Mouse (Mus musculus): ENCODE measurements around the gene Atrn. TPM values are rescaled to one million over a fixed set of nuclear protein-coding genes. Genes with fewer than 3 reads are reported as not detected.

Gene Atrn
- polyA plus RNA-seq (2012; rRNA removed): 11.5 and 16.2 TPM in 2 replicates

GRCm38 (mm10) chr2:130905751-130906583 lies at the start of gene Atrn, which contains the start of gene 4930402H24Rik:
Gene Atrn, plus strand, starts transcription at chr2:130906495.
Gene 4930402H24Rik, minus strand, starts transcription at chr2:130906406.

GRCm38 (mm10) chr2:131042988-131043387 lies 136.7 kb downstream of the Atrn start, which contains the start of gene Gfra4:
Gene Gfra4, minus strand, starts transcription at chr2:131043088.

GRCm38 (mm10) chr2:131063404-131063864 lies 157.1 kb downstream of the Atrn start, which contains the start of gene Adam33:
Gene Adam33, minus strand, starts transcription at chr2:131063814.

Other genes starting within 250 kb of the Atrn start
- 46.3 and 135 TPM in 2 replicates for gene Ddrgk1, start 241.8 kb upstream of the Atrn start, polyA plus RNA-seq (2012; rRNA removed)
- 95.7 and 115 TPM in 2 replicates for gene Itpa, start 238.9 kb upstream of the Atrn start, polyA plus RNA-seq (2012; rRNA removed)
- gene Slc4a11, start 209.0 kb upstream of the Atrn start, polyA plus RNA-seq (2012; rRNA removed): 1.1 and 1.2 TPM in 2 replicates
- 32.0 and 35.3 TPM in 2 replicates for gene 4930402H24Rik, start 89 bp upstream of the Atrn start, polyA plus RNA-seq (2012; rRNA removed)
- gene Gfra4, start 136.6 kb downstream of the Atrn start, polyA plus RNA-seq (2012; rRNA removed): 6.8 and 11.1 TPM in 2 replicates
- 2.7 and 3.4 TPM in 2 replicates for gene Adam33, start 157.3 kb downstream of the Atrn start, polyA plus RNA-seq (2012; rRNA removed)
- 0.17 and 0.20 TPM in 2 replicates for gene Siglec1, start 180.3 kb downstream of the Atrn start, polyA plus RNA-seq (2012; rRNA removed)
- 12.6 and 21.7 TPM in 2 replicates for gene Hspa12b, start 220.8 kb downstream of the Atrn start, polyA plus RNA-seq (2012; rRNA removed)
- not detected in 2 replicates for gene Gm11037, start 227.0 kb downstream of the Atrn start, polyA plus RNA-seq (2012; rRNA removed)